ENCODE assay signal across 31 mouse cellular contexts in the genomic region with DNA sequence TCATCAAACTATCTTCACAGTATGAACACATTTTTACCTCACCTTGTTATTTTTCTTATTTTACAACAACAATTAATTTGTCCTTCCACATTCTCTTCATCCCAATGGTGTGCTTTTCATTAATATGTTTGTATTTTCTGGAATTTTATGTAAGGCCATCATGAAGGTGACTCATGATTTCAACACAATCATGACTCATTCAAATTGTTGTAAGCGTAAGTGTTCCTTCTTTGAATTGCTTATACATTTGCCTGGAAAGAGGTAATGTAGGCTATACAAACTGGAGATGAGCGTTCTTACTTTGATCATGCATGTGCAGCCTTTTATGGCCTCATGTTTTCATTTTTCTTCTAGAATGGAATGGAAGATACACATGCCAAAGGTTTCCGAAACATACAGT. TPM values are rescaled to one million over a fixed set of nuclear protein-coding genes. Genes with fewer than 3 reads are reported as not detected.
DNase-seq lines count a peak whose midpoint lies in the region; ATAC-seq and TF ChIP-seq lines count a peak whose summit lies in the region.
"Had no signal": no experiment of that assay in that cellular context is flagged by ENCODE, and none has a peak within 500 bp of the region (broad histone marks: within the 10 kb centered on the region; RNA-seq: fewer than 3 reads in every experiment).

No protein-coding gene starts in this region.

- DNase-seq in 3134 (ENCODE audit: extremely low read depth, insufficient read length, low spot score), result peak; percentile 3
- DNase-seq in 416B (ENCODE audit: low read depth), result peak; percentile 77
- no peak for DNase-seq in Patski (ENCODE audit: low read depth, low spot score)
- no peak for DNase-seq in embryonic facial prominence, embryonic 10.5 days (ENCODE audit: low spot score)
- DNase-seq in kidney, adult 11 months, result no peak
- DNase-seq in heart, postnatal 10 days, result no peak
- DNase-seq: adrenal gland, postnatal 10 days; adrenal gland, postnatal 36 days; B cell, adult 2 months; cerebellum, adult 18-20 months; cerebellum, adult 9-10 months; cerebellum, postnatal 14 days; gastrocnemius, adult 2 months; gastrocnemius, postnatal 14 days; heart, adult 11 months; heart, postnatal 36 days; kidney, adult 2 months had no signal

- no peaks in the 10 kb centered on the region for H3K4me1 ChIP-seq in embryonic facial prominence, embryonic 10.5 days
- H3K4me1 ChIP-seq: embryonic facial prominence, embryonic 12.5 days; embryonic facial prominence, embryonic 15.5 days; forebrain, embryonic 12.5 days; forebrain, embryonic 15.5 days; hindbrain, embryonic 10.5 days; hindbrain, embryonic 13.5 days had no signal

- no peak overlapping the region for H3K4me3 ChIP-seq in embryonic facial prominence, embryonic 10.5 days
- H3K4me3 ChIP-seq: embryonic facial prominence, embryonic 12.5 days; embryonic facial prominence, embryonic 15.5 days; forebrain, embryonic 12.5 days; forebrain, embryonic 15.5 days; gastrocnemius, adult 2 months; hindbrain, embryonic 10.5 days; hindbrain, embryonic 13.5 days had no signal

- ATAC-seq in Patski, result peak; percentile 67
- ATAC-seq: CD4-positive, CD25-positive, alpha-beta regulatory T cell, adult 4 months; forebrain, embryonic 15.5 days; hindbrain, embryonic 16.5 days; inflammation-experienced regulatory T-cells, adult 6 months; intestine, embryonic 16.5 days had no signal

- H3K36me3 ChIP-seq in embryonic facial prominence, embryonic 10.5 days (replicated peaks), result no peaks in the 10 kb centered on the region
- H3K36me3 ChIP-seq: embryonic facial prominence, embryonic 12.5 days; embryonic facial prominence, embryonic 15.5 days; forebrain, embryonic 12.5 days; forebrain, embryonic 15.5 days; hindbrain, embryonic 10.5 days; hindbrain, embryonic 13.5 days had no signal

- H3K27me3 ChIP-seq in Patski, result no peaks in the 10 kb centered on the region
- H3K27me3 ChIP-seq in embryonic facial prominence, embryonic 10.5 days (replicated peaks; ENCODE audit: low read depth, poor library complexity, severe bottlenecking), result no peaks in the 10 kb centered on the region
- H3K27me3 ChIP-seq: embryonic facial prominence, embryonic 12.5 days; embryonic facial prominence, embryonic 15.5 days; forebrain, embryonic 12.5 days; forebrain, embryonic 15.5 days; hindbrain, embryonic 13.5 days had no signal

- CTCF ChIA-PET in Patski (lab: Charles Lee), result interaction anchor here (1.7 kb wide), 1 partner anchor 12 kb away, joined by 6 read pairs; no protein-coding TSS in a partner anchor

- H3K27ac ChIP-seq in embryonic facial prominence, embryonic 10.5 days (replicated peaks), result no peak overlapping the region
- H3K27ac ChIP-seq: embryonic facial prominence, embryonic 12.5 days; embryonic facial prominence, embryonic 15.5 days; forebrain, embryonic 12.5 days; forebrain, embryonic 15.5 days; gastrocnemius, adult 2 months; hindbrain, embryonic 10.5 days; hindbrain, embryonic 13.5 days had no signal

- TF ChIP-seq CTCF in Patski (IDR thresholded peaks at IDR 0.05), result no peak

- intact Hi-C loops in heart, postnatal 10 days (cut with DNase I), result no loop called here

- POLR2A ChIA-PET in Patski (lab: Charles Lee), result no interaction called here

- in situ Hi-C loops in Patski (cut with MboI; ENCODE audit: low pct_unique_long_range_greater_than_20kb), result no loop called here

- WGBS in embryonic facial prominence, embryonic 10.5 days, result 97% methylated on average over 3 of the region's 3 CpGs

- H3K9me3 ChIP-seq in embryonic facial prominence, embryonic 10.5 days, result no peaks in the 10 kb centered on the region
- H3K9me3 ChIP-seq: embryonic facial prominence, embryonic 12.5 days; embryonic facial prominence, embryonic 15.5 days; forebrain, embryonic 12.5 days; forebrain, embryonic 15.5 days; hindbrain, embryonic 10.5 days; hindbrain, embryonic 13.5 days had no signal

RNA-seq across cellular contexts. Expression of a gene that starts 40.8 kb away (rescaled TPM):
- polyA plus RNA-seq in Patski (2021), result not detected
- not detected in 2 replicates for polyA plus RNA-seq in embryonic facial prominence, embryonic 10.5 days (2016; fragmentation: Nextera tagmentation; extraction: Ambion mirVana)
- under 1 TPM; 0.79 to 0.97 TPM for total RNA-seq in heart, postnatal 10 days (2021)
- total RNA-seq: adrenal gland, adult 18-20 months; gastrocnemius, postnatal 14 days; MEL had no signal
- polyA plus RNA-seq: CD4-positive, CD25-positive, alpha-beta regulatory T cell, adult 4 months; forebrain, embryonic 12.5 days; heart, embryonic 11.5 days; heart, embryonic 14.5 days; hindbrain, embryonic 10.5 days; inflammation-experienced regulatory T-cells, adult 6 months had no signal

Comparison
In these comparisons a context has a peak if more than half of its experiments do, and no peak if none do; other contexts are left out.
1. DNase-seq: peak in 3134 (single experiment) and 416B (single experiment); none in Patski (single experiment), embryonic facial prominence, embryonic 10.5 days (single experiment), kidney, adult 11 months (single experiment) and heart, postnatal 10 days (0 of 2).